Mouse (Mus musculus) large intestine, adult 2 months (tissue): ENCODE data around the gene Fhdc1. TPM values are rescaled to one million over a fixed set of nuclear protein-coding genes. Genes with fewer than 3 reads are reported as not detected.

Source experiments
- DNase-seq: peaks from one replicate; pipeline ENCODE4 v3.0.0-alpha.2; 2012; ENCODE audit warnings: low read depth, low spot score
- WGBS: fragments of 180-500 bp; shearing (Covaris S2); methylation state at CpG from one replicate; pipeline ENCODE4 v1.1.7; 2018; 5-methylcytosine and 5-hydroxymethylcytosine counted together
- polyA plus RNA-seq: library from polyadenylated mRNA; depleted of rRNA; stranded (reverse); fragments of >200 nt; gene quantifications from 2 replicates; pipeline ENCODE4 v1.2.3, GENCODE M21; 2012

The Fhdc1 gene
- polyA plus RNA-seq, 1 experiment: 2.1 TPM

GRCm38 (mm10) chr3:84477498-84477897 is 2.7 kb downstream of the Fhdc1 start:
- no peak for DNase-seq
- WGBS: 74% methylated on average over 1 of the region's 1 CpGs

- no peak for DNase-seq
- 93% methylated on average over 12 of the region's 12 CpGs for WGBS
Measured at GRCm38 (mm10) chr3:84474981-84475775, 5.1 kb downstream of the Fhdc1 start.

DNA sequence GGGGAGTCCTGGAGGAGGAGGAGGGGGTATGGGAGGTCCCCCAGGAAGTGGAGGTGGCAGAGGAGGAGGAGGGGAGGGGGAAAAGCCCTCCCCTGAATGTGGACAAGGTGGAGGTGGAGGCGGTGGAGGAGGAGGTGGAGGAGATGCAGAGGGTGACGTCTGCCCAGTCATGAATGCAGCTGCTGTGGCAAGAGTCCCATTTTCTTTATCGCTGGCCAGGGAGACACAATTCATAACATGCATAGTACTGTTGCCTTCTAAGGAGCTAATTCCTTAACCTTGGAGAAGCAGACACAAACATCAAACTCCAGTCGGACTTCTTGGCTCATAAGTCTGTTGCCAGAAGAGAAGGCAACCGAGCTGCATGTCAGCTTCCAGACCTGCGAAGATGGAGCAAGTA is 5.8 kb downstream of the Fhdc1 start:
- WGBS: 76% methylated on average over 6 of the region's 6 CpGs
- DNase-seq: no peak

DNA sequence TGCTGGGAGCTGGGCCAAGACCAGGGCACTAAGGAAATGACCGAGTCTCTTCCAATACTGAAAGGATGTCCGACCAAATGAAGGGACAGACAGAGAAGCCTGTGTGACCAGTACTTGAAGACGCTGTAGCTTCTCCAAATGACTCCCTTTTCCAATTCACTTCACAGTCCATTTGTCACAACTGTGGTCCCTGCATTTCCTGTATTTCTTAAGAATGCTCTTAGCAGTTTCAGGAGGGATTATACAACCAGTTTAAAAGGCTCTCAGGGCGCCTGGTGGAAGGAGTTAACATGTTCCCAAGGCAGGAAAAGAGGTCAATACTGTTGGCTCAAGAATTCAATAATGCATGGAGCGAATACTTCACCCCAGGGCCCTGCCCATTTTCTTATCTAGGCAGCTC is 7.3 kb downstream of the Fhdc1 start:
- 19% methylated on average over 5 of the region's 5 CpGs for WGBS

GRCm38 (mm10) chr3:84472527-84472926 is 7.7 kb downstream of the Fhdc1 start:
- 24% methylated on average over 3 of the region's 3 CpGs for WGBS
- DNase-seq: no peak

More for the DNA sequence above, 7.3 kb downstream of the Fhdc1 start:
- no peak for DNase-seq

DNA sequence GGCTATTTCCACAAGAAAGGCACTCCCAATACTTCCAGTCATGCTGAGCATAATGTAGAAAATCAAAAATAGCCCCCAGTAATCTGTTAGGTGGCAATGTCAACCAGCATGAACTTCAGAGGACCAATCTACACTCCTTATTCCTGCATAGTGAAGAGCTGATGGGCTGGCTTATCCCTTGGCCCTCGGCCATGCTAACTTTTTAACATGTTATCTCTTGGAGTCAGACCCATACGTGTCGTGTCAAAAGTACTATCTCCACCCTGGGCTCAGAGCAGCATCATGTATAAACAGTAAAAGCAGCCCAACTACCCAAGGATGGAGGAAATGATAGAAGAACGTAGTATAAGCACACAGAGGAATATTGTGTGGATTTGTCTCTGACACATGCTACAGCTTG is 9.1 kb downstream of the Fhdc1 start:
- 76% methylated on average over 4 of the region's 4 CpGs for WGBS
- DNase-seq: no peak

- no peak for DNase-seq
- WGBS: 42% methylated on average over 4 of the region's 4 CpGs
Measured at GRCm38 (mm10) chr3:84468111-84468453, 12.1 kb downstream of the Fhdc1 start.

GRCm38 (mm10) chr3:84467419-84468110 is 12.7 kb downstream of the Fhdc1 start:
- 26% methylated on average over 10 of the region's 10 CpGs for WGBS
- DNase-seq: no peak

- 41% methylated on average over 6 of the region's 6 CpGs for WGBS
- no peak for DNase-seq
Measured at GRCm38 (mm10) chr3:84465822-84466500, 14.3 kb downstream of the Fhdc1 start.

DNA sequence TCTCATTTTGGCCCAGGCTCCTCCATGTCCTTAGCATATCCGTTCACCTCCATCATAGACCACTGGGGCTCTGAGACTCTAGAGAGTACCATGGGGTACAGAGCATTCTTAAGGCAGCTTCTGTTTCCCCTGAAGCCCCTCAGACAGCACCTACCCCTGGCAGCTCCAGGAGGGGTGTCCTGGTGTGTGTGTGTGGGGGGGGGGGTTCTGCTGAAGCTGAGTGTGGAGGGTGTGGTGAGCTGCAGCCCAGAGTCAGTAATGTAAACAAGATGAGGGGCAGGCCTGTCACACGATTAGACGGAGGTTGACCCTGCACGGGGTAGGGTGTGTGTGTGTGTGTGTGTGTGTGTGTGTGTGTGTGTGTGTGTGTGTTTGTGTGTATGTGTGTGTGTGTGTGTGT is 18.5 kb downstream of the Fhdc1 start:
- WGBS: 21% methylated on average over 4 of the region's 4 CpGs
- no peak for DNase-seq

DNA sequence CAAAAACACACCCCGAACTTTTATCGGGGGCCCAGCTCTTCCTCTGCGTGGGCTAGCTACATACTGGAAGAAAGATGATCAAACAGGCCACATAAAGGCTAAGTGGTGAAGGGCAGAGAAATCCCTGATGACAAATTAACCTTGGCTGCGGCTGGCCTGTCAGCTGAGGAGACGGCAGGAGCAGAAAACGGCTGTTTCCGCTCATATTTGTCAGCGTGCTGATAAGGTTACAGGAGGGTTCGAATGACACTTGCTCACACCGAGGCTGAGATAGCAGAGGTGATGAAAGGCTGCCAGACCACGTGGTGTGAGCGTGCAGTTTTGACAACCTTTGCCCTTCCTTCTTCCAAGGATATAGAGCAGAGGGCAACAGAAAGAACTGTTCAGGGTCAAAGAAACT is 19.3 kb downstream of the Fhdc1 start:
- DNase-seq: no peak
- WGBS: 18% methylated on average over 12 of the region's 12 CpGs

- 70% methylated on average over 3 of the region's 3 CpGs for WGBS
- no peak for DNase-seq
Measured at GRCm38 (mm10) chr3:84460499-84460898, 19.7 kb downstream of the Fhdc1 start.

- 42% methylated on average over 12 of the region's 12 CpGs for WGBS
- DNase-seq: no peak
Measured at GRCm38 (mm10) chr3:84455733-84456417, 24.4 kb downstream of the Fhdc1 start.

GRCm38 (mm10) chr3:84450651-84451050 is 29.6 kb downstream of the Fhdc1 start:
- no peak for DNase-seq
- WGBS: 57% methylated on average over 3 of the region's 3 CpGs

- 73% methylated on average over 9 of the region's 9 CpGs for WGBS
- DNase-seq: no peak
Measured at GRCm38 (mm10) chr3:84449015-84449414, 31.2 kb downstream of the Fhdc1 start.

GRCm38 (mm10) chr3:84447803-84448202 is 32.4 kb downstream of the Fhdc1 start:
- no peak for DNase-seq
- 84% methylated on average over 5 of the region's 5 CpGs for WGBS

DNA sequence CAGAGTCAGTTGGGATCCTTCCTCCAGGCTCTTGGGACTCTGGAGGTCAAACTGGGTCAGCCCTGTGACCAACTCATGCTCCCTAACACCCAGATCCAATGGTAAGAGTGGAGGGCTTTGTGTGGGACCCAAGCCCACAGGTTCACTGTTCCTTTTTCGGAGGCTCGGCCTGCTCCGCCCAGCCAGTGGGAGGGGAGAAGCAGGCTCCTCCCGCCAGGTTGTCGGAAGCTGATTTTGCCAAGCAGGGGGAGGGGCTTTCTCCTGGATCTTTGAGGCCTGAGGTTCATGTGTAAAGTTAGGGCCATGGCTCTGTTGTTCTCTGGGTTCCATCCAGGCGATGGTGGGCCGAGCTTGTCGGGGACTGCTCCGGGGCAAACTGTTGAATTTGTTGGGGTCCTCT is 34.4 kb downstream of the Fhdc1 start:
- DNase-seq: no peak
- WGBS: 91% methylated on average over 9 of the region's 9 CpGs

- DNase-seq: no peak
- 83% methylated on average over 4 of the region's 4 CpGs for WGBS
Measured at GRCm38 (mm10) chr3:84442890-84443289, 37.3 kb downstream of the Fhdc1 start.

DNA sequence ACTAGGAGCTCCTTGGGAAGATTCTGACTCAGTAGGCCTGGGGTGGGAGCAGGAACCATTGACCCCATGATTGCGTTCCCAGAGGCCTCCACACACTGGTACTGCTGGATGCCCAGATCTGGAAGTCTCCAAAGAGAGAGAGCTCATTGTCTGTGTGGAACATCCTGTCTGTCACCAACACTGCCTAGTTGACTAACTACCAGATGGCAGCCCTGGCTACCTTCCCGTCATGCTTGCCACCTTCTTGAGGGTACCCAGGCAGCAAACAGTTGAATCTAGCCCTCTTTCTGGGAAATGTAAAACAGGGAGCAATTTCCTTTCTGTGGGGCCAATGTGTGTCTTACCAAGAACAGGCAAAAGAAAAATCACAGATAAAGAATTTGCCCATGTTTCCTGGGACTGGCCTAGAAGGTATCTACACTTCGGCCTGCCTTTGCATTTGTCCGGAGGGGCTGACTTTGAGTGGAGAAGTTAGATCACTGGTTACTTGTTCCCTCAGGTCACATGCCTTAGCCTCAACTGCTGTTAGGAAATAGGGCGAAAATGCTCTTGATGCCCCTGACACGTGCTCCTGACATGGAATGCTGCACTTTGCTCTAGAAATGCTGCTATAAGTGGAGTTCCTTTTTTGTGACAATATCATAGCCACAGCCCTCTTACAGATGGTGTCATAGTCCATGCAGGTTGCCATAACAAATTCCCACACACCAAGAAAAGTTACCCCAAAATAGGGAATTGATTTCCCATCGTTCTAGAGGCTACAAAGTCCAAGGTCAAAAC is 40.6 kb downstream of the Fhdc1 start:
- no peak for DNase-seq
- 90% methylated on average over 7 of the region's 7 CpGs for WGBS
